Mouse (Mus musculus) heart, adult 11 months (tissue): Measurements from ENCODE around the gene Smcr8.

Source experiments
- DNase-seq: peaks from one replicate; pipeline ENCODE4 v3.0.0; 2022

Smcr8 gene

GRCm38 (mm10) chr11:60776829-60777740 lies at the start of gene Smcr8, which contains the start of gene Top3a:
Gene Smcr8 (plus strand): TSS chr11:60777524.
Gene Top3a (minus strand): TSS chr11:60777365.
- DNase-seq, result peak; percentile 99

DNA sequence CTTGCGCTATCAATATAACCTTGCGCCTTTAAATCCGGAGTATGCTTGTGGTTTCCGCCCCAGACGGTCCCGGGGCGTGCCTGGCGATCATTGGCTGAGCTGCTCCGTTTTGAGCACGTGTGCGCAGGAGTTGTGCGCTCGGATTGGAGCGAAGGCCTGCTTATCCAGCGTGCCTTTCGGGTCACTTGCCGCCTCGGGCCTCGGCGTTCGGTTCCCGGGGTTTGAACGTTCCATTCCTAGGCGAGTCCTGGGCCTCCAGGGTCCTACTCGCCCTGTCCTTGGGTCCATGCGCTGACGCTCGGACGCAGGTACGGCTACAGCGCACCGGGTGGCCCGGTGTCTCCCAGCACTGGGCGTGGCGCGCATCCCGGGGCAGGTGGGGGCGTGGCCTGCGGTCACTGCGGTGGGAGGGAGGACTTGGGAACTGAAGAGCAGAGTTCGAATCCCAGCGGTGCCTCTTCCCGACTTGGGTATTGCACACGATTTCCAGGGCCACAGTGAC lies 49.0 kb upstream of the Smcr8 start, which contains the start of gene Mief2:
Gene Mief2, plus strand, starts transcription at position 139 of the 502 bp plus-strand sequence.
- peak; percentile 100 for DNase-seq

GRCm38 (mm10) chr11:60729217-60729641 lies 48.1 kb upstream of the Smcr8 start:
- no peak for DNase-seq

DNA sequence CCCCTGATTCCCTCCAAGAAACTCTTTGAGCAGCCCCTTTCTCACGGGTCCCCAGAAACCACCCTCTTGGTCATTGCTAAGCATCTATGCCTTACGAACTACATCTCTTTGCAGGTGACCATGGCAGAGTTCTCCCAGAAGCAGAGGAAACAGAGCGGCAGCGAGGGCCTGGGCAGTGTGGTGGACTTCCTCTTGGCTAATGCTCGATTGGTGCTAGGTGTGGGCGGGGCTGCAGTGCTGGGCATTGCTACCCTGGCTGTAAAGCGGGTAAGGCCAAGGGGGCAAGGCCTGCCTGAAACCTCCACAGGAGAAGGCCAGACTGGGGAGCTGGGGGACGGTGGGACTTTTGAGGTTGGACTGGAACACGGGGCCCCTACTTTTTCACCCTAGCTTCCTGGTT lies 47.2 kb upstream of the Smcr8 start:
- no peak for DNase-seq

DNA sequence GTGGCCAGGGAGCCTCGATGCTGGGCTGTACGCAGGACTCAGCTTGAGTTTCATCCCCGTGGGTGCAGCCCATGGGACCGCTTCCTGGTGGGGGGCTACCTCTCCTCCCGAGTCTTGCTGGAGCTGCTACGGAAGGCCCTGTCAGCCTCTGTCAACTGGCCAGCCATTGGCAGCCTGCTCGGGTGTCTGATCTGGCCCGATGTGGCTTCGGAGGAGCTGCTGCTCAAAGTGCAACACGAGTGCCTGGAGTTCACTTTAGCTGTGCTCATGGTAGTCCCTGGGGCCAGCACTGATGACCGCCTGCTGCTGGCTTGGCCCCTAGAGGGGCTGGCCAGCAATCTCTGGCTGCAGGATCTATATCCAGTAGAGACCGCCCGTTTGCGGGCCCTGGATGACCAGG lies 46.1 kb upstream of the Smcr8 start:
- DNase-seq, result no peak

DNA sequence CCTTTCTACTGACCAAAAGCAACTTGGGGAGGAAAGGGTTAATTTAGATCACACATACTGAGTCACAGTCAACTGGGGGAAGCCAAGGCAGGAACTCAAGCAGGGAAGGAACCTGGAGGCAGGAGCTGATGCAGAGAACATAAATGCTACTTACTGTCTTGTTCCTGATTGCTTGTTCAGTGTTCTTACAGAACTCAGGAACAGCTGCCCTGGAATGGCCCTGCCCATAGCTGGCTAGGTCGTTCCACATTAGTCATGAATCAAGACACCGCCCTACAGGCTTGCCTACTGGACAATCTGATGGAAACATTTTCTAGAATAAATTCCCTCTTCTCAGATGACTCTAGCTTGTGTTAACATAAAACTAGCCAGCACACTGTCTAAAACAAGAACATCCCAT lies 43.1 kb upstream of the Smcr8 start:
- DNase-seq, result no peak

- DNase-seq, result no peak
Measured at GRCm38 (mm10) chr11:60735191-60735590, 42.1 kb upstream of the Smcr8 start.

- DNase-seq, result no peak
Measured at GRCm38 (mm10) chr11:60736491-60736890, 40.8 kb upstream of the Smcr8 start.

- DNase-seq, result no peak
Measured at GRCm38 (mm10) chr11:60737450-60737849, 39.9 kb upstream of the Smcr8 start.

GRCm38 (mm10) chr11:60740321-60740720 lies 37.0 kb upstream of the Smcr8 start:
- no peak for DNase-seq

DNA sequence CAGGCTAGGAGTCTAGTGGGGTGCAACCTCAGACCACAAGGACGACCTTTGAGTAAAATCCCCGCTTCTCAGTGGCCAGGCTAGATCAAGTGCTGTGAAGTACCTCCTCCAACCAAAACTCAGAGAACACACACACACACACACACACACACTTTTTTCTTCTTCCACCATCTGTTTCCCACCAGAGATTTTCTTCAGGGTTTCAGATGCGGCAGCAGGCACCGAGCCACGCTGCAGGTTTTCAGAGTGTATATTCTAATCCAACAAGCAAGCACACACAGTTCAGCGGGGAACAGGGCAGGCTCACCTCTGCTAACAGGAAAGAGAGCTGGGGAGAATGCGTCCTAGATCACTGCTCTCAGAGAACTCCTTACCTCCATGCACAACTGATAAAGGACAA lies 21.8 kb upstream of the Smcr8 start:
- DNase-seq, result no peak

DNA sequence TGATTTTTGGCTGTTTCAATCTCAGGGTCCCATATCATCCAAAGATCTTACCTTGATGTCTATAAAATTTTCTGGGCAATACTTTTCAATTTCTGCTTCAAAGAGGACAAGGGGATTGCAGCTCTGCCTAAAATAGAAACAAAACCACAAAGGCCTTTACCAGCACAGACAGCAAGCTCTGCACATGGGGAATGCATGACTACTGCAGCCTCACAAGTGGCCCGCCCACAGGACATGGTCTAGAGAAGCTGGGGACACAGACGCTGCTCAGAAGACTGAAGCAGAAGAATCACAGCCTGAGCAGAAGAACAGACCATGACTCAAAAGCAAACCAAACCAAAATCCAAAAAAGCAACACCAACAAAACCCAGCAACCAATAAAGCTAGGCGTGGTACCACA lies 15.6 kb upstream of the Smcr8 start:
- no peak for DNase-seq

DNA sequence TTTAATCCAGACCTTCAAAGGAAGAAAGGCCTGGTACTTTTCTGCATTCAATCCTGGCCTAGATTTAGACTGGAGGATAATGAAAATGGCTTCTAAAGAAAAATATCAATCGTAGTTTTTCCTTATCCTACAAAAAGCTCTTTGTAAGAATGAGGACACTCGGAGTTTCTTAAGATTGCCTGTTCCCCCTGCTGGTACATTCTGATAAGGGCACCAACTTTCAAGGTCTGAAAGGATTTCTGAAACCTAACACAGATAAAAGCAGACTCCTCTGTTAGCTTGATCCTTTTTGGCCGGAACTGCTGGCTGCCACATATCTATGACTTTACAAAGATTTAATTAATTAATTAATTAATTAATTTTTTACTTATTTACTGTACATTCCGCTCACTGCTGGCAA lies 10.4 kb upstream of the Smcr8 start:
- DNase-seq, result no peak

DNA sequence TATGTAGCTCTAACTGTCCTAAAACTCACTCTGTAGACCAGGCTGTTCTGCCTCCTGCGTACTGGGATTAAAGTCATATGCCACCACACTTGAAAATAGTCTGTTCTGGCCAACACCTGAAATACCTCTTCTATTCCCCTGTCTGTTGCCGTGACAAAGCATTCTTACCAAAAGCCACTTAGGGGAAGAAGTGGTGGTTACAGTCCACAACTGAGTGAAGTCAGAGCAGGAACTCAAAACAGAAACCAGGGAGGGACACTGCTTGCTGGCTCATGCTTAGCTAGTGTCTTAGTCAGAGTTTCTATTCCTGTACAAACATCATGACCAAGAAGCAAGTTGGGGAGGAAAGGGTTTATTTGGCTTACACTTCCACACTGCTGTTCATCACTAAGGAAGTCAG lies 8.0 kb upstream of the Smcr8 start:
- DNase-seq, result no peak

DNA sequence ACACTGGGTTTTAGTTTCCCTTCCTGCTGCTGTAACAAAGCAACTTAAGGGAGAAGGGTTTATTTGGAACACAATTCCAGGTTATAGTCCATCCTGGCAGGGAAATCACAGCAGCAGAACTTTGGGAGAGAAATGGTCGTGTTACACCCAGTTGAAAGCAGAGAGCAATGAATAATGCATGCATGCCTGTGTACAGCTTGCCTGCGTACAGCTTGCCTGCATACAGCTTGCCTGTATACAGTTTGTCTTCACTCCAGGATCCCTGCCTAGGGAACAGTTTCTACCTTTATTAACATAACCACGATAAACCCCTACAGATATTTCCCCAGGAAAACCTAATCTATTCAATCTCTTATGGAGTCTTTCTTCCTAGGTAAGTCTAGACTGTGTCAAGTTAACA lies 6.5 kb upstream of the Smcr8 start:
- no peak for DNase-seq

GRCm38 (mm10) chr11:60772161-60772560 lies 5.2 kb upstream of the Smcr8 start:
- no peak for DNase-seq

GRCm38 (mm10) chr11:60774158-60774689 lies 3.1 kb upstream of the Smcr8 start:
- no peak for DNase-seq

DNA sequence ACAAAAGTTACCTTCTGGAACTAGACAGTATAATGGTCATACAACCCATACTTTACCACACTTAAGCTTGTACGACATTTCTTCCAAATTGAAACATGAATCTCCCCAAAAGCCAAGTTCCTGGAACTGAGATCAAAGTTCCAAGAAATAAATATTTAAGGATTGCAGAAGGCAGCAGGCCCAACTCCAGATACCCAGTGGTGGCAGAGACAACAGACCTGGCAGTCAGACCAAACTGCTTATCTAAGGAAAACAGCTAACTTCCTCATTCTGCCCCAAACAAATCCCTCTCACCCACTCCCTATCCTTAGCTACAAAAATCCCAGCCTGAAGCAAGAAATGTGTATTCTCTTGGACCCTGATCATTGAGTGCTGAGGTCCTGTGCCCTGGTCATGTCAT lies 2.5 kb upstream of the Smcr8 start:
- DNase-seq, result no peak

DNA sequence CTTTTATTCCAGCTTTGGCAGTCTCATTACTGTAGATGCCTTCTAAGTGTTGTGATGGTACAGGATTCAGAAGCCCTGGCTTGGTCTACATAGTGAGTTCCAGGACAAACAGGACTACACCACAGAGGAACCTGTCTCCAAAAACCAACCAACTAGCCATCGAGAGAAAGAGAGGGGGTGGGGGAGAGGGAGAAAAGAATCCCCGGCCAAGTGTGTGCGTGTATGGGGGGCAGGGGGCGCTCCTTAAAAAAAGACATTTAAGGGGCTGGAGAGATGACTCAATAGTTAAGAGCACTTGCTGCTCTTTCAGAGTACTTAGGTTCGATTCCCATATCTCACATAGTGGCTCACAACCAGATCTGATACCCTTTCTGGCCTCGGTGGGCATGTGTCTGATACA lies 1.7 kb upstream of the Smcr8 start:
- DNase-seq, result no peak

GRCm38 (mm10) chr11:60776107-60776828 lies 1.1 kb upstream of the Smcr8 start:
- DNase-seq, result no peak

GRCm38 (mm10) chr11:60777801-60778370 lies 562 bp downstream of the Smcr8 start:
- peak; percentile 91 for DNase-seq

GRCm38 (mm10) chr11:60779673-60780189 lies 2.4 kb downstream of the Smcr8 start:
- DNase-seq, result peak; percentile 90
